Mouse (Mus musculus) C2C12 (cell line): ENCODE measurements around the gene Slc25a3.

Experiments
- CEBPB ChIP-seq: IDR thresholded peaks from one replicate; pipeline ENCODE4 v1.6.1; 2011; ENCODE audit warnings: low read depth, mild to moderate bottlenecking, control low read depth, moderate library complexity
- CTCF ChIP-seq: IDR thresholded peaks from one replicate; pipeline ENCODE4 v1.5.1; 2011; ENCODE audit not compliant: control insufficient read depth, insufficient read depth, insufficient read length
- FOSL1 ChIP-seq: IDR thresholded peaks from one replicate; pipeline ENCODE4 v1.8.0; 2011; ENCODE audit warnings: mild to moderate bottlenecking, low read length; ENCODE audit not compliant: poor library complexity, insufficient read depth, severe bottlenecking
- MYOD1 ChIP-seq: IDR thresholded peaks from one replicate; pipeline ENCODE4 v1.6.1; 2011; ENCODE audit warnings: low read depth; ENCODE audit not compliant: control insufficient read depth, insufficient read length
- MYOG ChIP-seq: IDR thresholded peaks from one replicate; pipeline ENCODE4 v1.6.1; 2011; ENCODE audit not compliant: control insufficient read depth, insufficient read length; ENCODE audit errors: extremely low read depth

GRCm38 (mm10) chr10:91071768-91072167 lies 52.1 kb downstream of the Slc25a3 start:
- TF ChIP-seq CTCF (no peak), MYOD1 (no peak), CEBPB (no peak), MYOG (no peak), FOSL1 (no peak)
